Mouse (Mus musculus) MEL (cell line): Measurements from ENCODE around the gene Gk. TPM values are rescaled to one million over a fixed set of nuclear protein-coding genes. Genes with fewer than 3 reads are reported as not detected.

Experiments
- DNase-seq: peaks from one replicate; pipeline ENCODE4 v3.0.0; 2011; ENCODE audit warnings: low read depth, low spot score
- H3K27ac ChIP-seq: 2 replicates; pipeline ENCODE4 v1.5.1; 2012; ENCODE audit warnings: low read depth, mild to moderate bottlenecking, control low read depth, low read length, moderate library complexity; ENCODE audit not compliant: control insufficient read depth
- H3K27me3 ChIP-seq, 2 experiments: fragments of 150-350 bp in 1 of 2; sonication (generic) in 1 of 2; 2 replicates each; pipeline ENCODE4 v1.6.1; 2012; ENCODE audit warnings: low read length in 2 of 2, mild to moderate bottlenecking in 2 of 2, improper control_type of control experiment in 1 of 2, moderate library complexity in 1 of 2; ENCODE audit not compliant: insufficient read depth in 2 of 2, control insufficient read depth in 1 of 2
- H3K36me3 ChIP-seq, 2 experiments: 2 replicates each; pipeline ENCODE4 v1.6.1; 2012 to 2014; ENCODE audit warnings: low read length in 2 of 2, improper control_type of control experiment in 1 of 2, inconsistent platforms in 1 of 2, mild to moderate bottlenecking in 1 of 2; ENCODE audit not compliant: insufficient read depth in 2 of 2, control insufficient read depth in 1 of 2
- H3K4me1 ChIP-seq, 2 experiments: fragments of 150-350 bp in 1 of 2; sonication (generic) in 1 of 2; 2 replicates each; pipeline ENCODE4 v1.6.1; 2012; ENCODE audit warnings: low read length in 2 of 2, improper control_type of control experiment in 1 of 2, mild to moderate bottlenecking in 1 of 2; ENCODE audit not compliant: insufficient read depth in 2 of 2, control insufficient read depth in 1 of 2
- H3K4me3 ChIP-seq, 2 experiments: fragments of 150-350 bp in 1 of 2; sonication (generic) in 1 of 2; 2 replicates each; pipeline ENCODE4 v1.5.1; 2012; ENCODE audit warnings: low read depth in 2 of 2, low read length in 2 of 2, mild to moderate bottlenecking in 2 of 2, moderate library complexity in 2 of 2, control low read depth in 1 of 2, improper control_type of control experiment in 1 of 2; ENCODE audit not compliant: control insufficient read depth in 1 of 2, insufficient read depth in 1 of 2
- H3K79me2 ChIP-seq: 2 replicates; pipeline ENCODE4 v1.6.1; 2012; ENCODE audit warnings: mild to moderate bottlenecking, low read length, moderate library complexity; ENCODE audit not compliant: control insufficient read depth, poor library complexity, insufficient read depth
- H3K9ac ChIP-seq: 2 replicates; pipeline ENCODE4 v1.6.1; 2012; ENCODE audit warnings: low read depth, mild to moderate bottlenecking, control low read depth, low read length, moderate library complexity; ENCODE audit not compliant: control insufficient read depth, poor library complexity, severe bottlenecking
- H3K9me3 ChIP-seq: fragments of 150-350 bp; sonication (generic); replicated peaks from 2 replicates; pipeline ENCODE4 v1.6.1; 2012; ENCODE audit warnings: mild to moderate bottlenecking, low read length, improper control_type of control experiment, moderate library complexity; ENCODE audit not compliant: insufficient read depth
- BHLHE40 ChIP-seq: IDR thresholded peaks from 2 replicates; pipeline ENCODE4 v1.6.1; 2012; ENCODE audit warnings: low read depth, mild to moderate bottlenecking, inconsistent platforms, low read length, improper control_type of control experiment, borderline replicate concordance
- CHD1 ChIP-seq: IDR thresholded peaks from 2 replicates; pipeline ENCODE4 v1.6.1; 2012; ENCODE audit warnings: low read depth, mild to moderate bottlenecking, inconsistent platforms, low read length, improper control_type of control experiment
- ETS1 ChIP-seq: IDR thresholded peaks from 2 replicates; pipeline ENCODE4 v1.6.1; 2012; ENCODE audit warnings: low read depth, mild to moderate bottlenecking, inconsistent platforms, low read length, improper control_type of control experiment, moderate library complexity
- GABPA ChIP-seq: IDR thresholded peaks from 2 replicates; pipeline ENCODE4 v1.6.1; 2012; ENCODE audit warnings: low read depth, mild to moderate bottlenecking, inconsistent platforms, low read length, improper control_type of control experiment, moderate library complexity
- HCFC1 ChIP-seq: IDR thresholded peaks from 2 replicates; pipeline ENCODE4 v1.6.1; 2012; ENCODE audit warnings: low read depth, mild to moderate bottlenecking, inconsistent platforms, low read length, improper control_type of control experiment, moderate library complexity
- JUND ChIP-seq: IDR thresholded peaks from 2 replicates; pipeline ENCODE4 v1.6.1; 2011; ENCODE audit warnings: low read depth, mild to moderate bottlenecking, improper control_type of control experiment, low read length
- KAT2A ChIP-seq: conservative IDR thresholded peaks from 2 replicates; pipeline ENCODE4 v1.6.1; 2012; ENCODE audit warnings: low read depth, low read length, improper control_type of control experiment, inconsistent platforms
- MAX ChIP-seq: IDR thresholded peaks from 2 replicates; pipeline ENCODE4 v1.6.1; 2011; ENCODE audit warnings: low read length, improper control_type of control experiment
- MAZ ChIP-seq: IDR thresholded peaks from 2 replicates; pipeline ENCODE4 v1.6.1; 2012; ENCODE audit warnings: low read depth, mild to moderate bottlenecking, inconsistent platforms, low read length, improper control_type of control experiment
- MYB ChIP-seq: IDR thresholded peaks from 2 replicates; pipeline ENCODE4 v1.6.1; 2011; ENCODE audit warnings: mild to moderate bottlenecking, low read depth, low read length, improper control_type of control experiment
- NRF1 ChIP-seq: IDR thresholded peaks from 2 replicates; pipeline ENCODE4 v1.6.1; 2014; ENCODE audit warnings: low read depth, mild to moderate bottlenecking, inconsistent platforms, low read length, improper control_type of control experiment, moderate library complexity; ENCODE audit not compliant: poor library complexity, insufficient read depth, severe bottlenecking
- POLR2A ChIP-seq, 2 experiments: IDR thresholded peaks; 2 replicates each; pipeline ENCODE4 v1.6.1; 2011 to 2012; ENCODE audit warnings: low read length in 2 of 2, mild to moderate bottlenecking in 2 of 2, control low read depth in 1 of 2, improper control_type of control experiment in 1 of 2, low read depth in 1 of 2, moderate library complexity in 1 of 2; ENCODE audit not compliant: control insufficient read depth in 1 of 2, insufficient read depth in 1 of 2, poor library complexity in 1 of 2
- RAD21 ChIP-seq: IDR thresholded peaks from 2 replicates; pipeline ENCODE4 v1.6.1; 2011; ENCODE audit warnings: mild to moderate bottlenecking, low read depth, low read length, improper control_type of control experiment
- RCOR1 ChIP-seq: IDR thresholded peaks from 2 replicates; pipeline ENCODE4 v1.6.1; 2012; ENCODE audit warnings: low read depth, mild to moderate bottlenecking, inconsistent platforms, low read length, improper control_type of control experiment
- SIN3A ChIP-seq: IDR thresholded peaks from 2 replicates; pipeline ENCODE4 v1.6.1; 2012; ENCODE audit warnings: low read length, improper control_type of control experiment, inconsistent platforms
- SMC3 ChIP-seq: IDR thresholded peaks from 2 replicates; pipeline ENCODE4 v1.6.1; 2011; ENCODE audit warnings: low read depth, low read length, improper control_type of control experiment
- USF1 ChIP-seq: IDR thresholded peaks from 2 replicates; pipeline ENCODE4 v1.6.1; 2014; ENCODE audit warnings: low read depth, mild to moderate bottlenecking, inconsistent platforms, low read length, improper control_type of control experiment, moderate library complexity
- USF2 ChIP-seq, 2 experiments: IDR thresholded peaks; 2 replicates each; pipeline ENCODE4 v1.6.1; 2011 to 2012; ENCODE audit warnings: improper control_type of control experiment in 2 of 2, low read length in 2 of 2, borderline replicate concordance in 1 of 2, inconsistent platforms in 1 of 2, low read depth in 1 of 2, mild to moderate bottlenecking in 1 of 2; ENCODE audit not compliant: insufficient read depth in 1 of 2
- ZC3H11A ChIP-seq: IDR thresholded peaks from 2 replicates; pipeline ENCODE4 v1.6.1; 2012; ENCODE audit warnings: low read depth, mild to moderate bottlenecking, inconsistent platforms, low read length, improper control_type of control experiment
- ZKSCAN1 ChIP-seq: IDR thresholded peaks from 2 replicates; pipeline ENCODE4 v1.6.1; 2012; ENCODE audit warnings: low read depth, mild to moderate bottlenecking, inconsistent platforms, low read length, improper control_type of control experiment, moderate library complexity
- ZMIZ1 ChIP-seq: IDR thresholded peaks from 2 replicates; pipeline ENCODE4 v1.6.1; 2012; ENCODE audit warnings: low read depth, mild to moderate bottlenecking, inconsistent platforms, low read length, improper control_type of control experiment, moderate library complexity
- ZNF384 ChIP-seq: IDR thresholded peaks from 2 replicates; pipeline ENCODE4 v1.6.1; 2012; ENCODE audit warnings: low read depth, mild to moderate bottlenecking, inconsistent platforms, low read length, improper control_type of control experiment
- polyA plus RNA-seq, 2 experiments: library from polyadenylated mRNA; stranded (reverse) in 1 of 2; unstranded in 1 of 2; fragments of >175 nt in 1 of 2; fragments of >200 nt in 1 of 2; gene quantifications; 2 replicates each; pipeline versions ENCODE4 v1.2.1 to v1.2.4; 2012; ENCODE audit warnings: low replicate concordance in 2 of 2, low read depth in 1 of 2; ENCODE audit not compliant: insufficient read length in 2 of 2, insufficient read depth in 1 of 2, missing spikeins in 1 of 2
- total RNA-seq: library from RNA; depleted of rRNA; stranded (reverse); fragments of 300-350 nt; gene quantifications from 2 replicates; pipeline ENCODE4 v1.2.3, GENCODE M21; 2012

Gk gene
- total and polyA plus RNA-seq, 3 experiments = 7.8 to 13.2 TPM; not detected in 1

DNA sequence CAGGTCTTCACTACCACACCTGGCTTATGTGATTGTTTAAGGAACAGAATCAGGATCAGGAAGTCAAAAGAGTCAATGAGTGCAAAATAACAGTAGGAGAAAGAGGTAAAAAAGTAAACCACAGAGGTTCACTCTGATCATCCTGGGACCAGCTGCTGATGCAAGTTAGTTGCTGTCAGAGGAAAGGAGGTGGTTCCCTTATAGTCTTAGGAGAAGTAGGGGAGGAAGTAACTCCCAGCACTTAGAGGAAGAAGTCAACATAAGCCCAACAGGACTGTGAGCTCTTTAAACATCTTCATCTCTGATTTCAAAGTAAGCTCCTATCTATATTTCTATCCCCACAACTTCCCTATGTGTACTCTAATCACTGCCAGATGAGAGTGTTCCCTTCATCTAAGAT lies 26.4 kb upstream of the Gk start:
- H3K4me3 ChIP-seq = no peak overlapping the region
- H3K36me3 ChIP-seq = no peaks in the 10 kb centered on the region
- H3K9me3 ChIP-seq = no peaks in the 10 kb centered on the region
- no peaks in the 10 kb centered on the region for H3K79me2 ChIP-seq
- no peak overlapping the region for H3K27ac ChIP-seq
- no peaks in the 10 kb centered on the region for H3K27me3 ChIP-seq
- no peak for TF ChIP-seq ZKSCAN1
- no peak for TF ChIP-seq CHD1
- TF ChIP-seq ZNF384 = no peak
- no peak for TF ChIP-seq JUND
- no peak for TF ChIP-seq RAD21
- TF ChIP-seq MAZ = no peak
- no peak for TF ChIP-seq USF1
- no peak for TF ChIP-seq RCOR1
- no peak for TF ChIP-seq MAX
- no peak for TF ChIP-seq KAT2A
- no peak for TF ChIP-seq MYB
- no peak for DNase-seq
- no peak overlapping the region for H3K9ac ChIP-seq
- no peaks in the 10 kb centered on the region for H3K4me1 ChIP-seq

DNA sequence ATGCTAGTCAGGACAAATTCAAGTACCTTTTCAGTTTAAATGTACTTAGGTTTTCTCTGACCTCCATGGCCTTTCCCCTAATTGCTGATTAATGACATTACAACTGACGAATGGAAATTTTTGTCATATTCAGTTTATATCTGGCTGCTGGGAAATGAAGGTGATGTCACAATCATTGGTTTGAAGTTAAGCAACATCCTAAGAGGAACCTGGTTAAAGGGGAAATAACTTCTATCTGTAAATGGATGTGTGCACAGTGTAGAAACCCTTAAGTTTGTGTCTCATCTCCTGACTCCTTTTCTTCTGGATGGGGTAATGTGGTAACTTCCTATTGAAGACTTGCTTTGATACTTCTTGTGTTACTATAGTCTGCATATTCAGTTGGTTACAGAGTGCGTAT lies 20.8 kb upstream of the Gk start:
- Histone ChIP-seq H3K27me3 (no peaks in the 10 kb centered on the region), H3K9me3 (no peaks in the 10 kb centered on the region), H3K79me2 (no peaks in the 10 kb centered on the region), H3K36me3 (no peaks in the 10 kb centered on the region), H3K4me1 (no peaks in the 10 kb centered on the region), H3K27ac (no peak overlapping the region), H3K4me3 (no peak overlapping the region), H3K9ac (no peak overlapping the region)
- TF ChIP-seq GABPA (no peak), ZMIZ1 (no peak), CHD1 (no peak), RCOR1 (no peak), BHLHE40 (no peak), JUND (no peak), HCFC1 (no peak), NRF1 (no peak), MYB (no peak), POLR2A (IDR thresholded peaks at IDR 0.05; ENCODE audit: control insufficient read depth in 1 of 2, insufficient read depth in 1 of 2, low read depth in 1 of 2, low read length in 2 of 2, poor library complexity in 1 of 2) (no peak), SMC3 (no peak), ZKSCAN1 (no peak), ETS1 (no peak), MAX (no peak), SIN3A (no peak), USF2 (IDR thresholded peaks at IDR 0.05; ENCODE audit: borderline replicate concordance in 1 of 2, insufficient read depth in 1 of 2, low read depth in 1 of 2, low read length in 2 of 2) (no peak), ZC3H11A (no peak)
- DNase-seq = no peak
